Mouse (Mus musculus): ENCODE results near the gene Cacna2d2.

DNA sequence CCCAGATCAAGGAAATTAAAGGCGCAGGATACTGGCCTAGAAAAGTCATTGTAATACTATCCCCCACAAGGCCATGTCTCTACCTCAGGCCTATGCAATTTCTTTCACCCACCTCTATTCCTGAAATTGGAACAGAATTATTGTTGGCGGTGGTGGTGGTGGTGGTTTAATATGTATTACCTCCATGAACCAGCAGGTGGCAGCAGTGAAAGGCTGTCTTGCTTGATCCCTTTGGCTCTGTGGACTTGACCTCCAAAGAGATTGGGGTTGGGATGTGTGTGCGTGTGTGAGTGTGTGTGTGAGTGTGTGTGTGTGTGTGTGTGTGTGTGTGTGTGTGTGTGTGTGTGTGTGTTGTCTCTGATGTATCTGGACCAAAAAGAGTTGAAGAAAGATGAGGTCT lies 32.8 kb upstream of the Cacna2d2 start:
- TF ChIP-seq CTCF (IDR thresholded peaks at IDR 0.05 in 2 of 3, conservative IDR thresholded peaks at IDR 0.05 in 1 of 3; ENCODE audit: control insufficient read depth in 1 of 3, insufficient read depth in 1 of 3, low read depth in 2 of 3, low read length in 3 of 3, poor library complexity in 1 of 3, severe bottlenecking in 1 of 3): peak; percentile 68 to 84 (median 76)
- TF ChIP-seq MAFK (IDR thresholded peaks at IDR 0.05; ENCODE audit: borderline replicate concordance, low read depth, low read length): no peak
- TF ChIP-seq POLR2A (IDR thresholded peaks at IDR 0.05; ENCODE audit: control insufficient read depth in 1 of 2, insufficient read depth in 1 of 2, low read depth in 1 of 2, low read length in 2 of 2, poor library complexity in 1 of 2): no peak
- TF ChIP-seq USF1 (IDR thresholded peaks at IDR 0.05; ENCODE audit: low read depth, low read length): no peak
- no peak for TF ChIP-seq UBTF (IDR thresholded peaks at IDR 0.05; ENCODE audit: borderline replicate concordance, insufficient read depth, low read depth, low read length)
- no peak for TF ChIP-seq GATA1 (IDR thresholded peaks at IDR 0.05; ENCODE audit: low read depth, low read length)
